Mouse (Mus musculus): Measurements from ENCODE around the gene Cacna1c. TPM values are rescaled to one million over a fixed set of nuclear protein-coding genes. Genes with fewer than 3 reads are reported as not detected.
A peak's percentile ranks its signal among the peaks of the same experiment; 100 is the strongest.

Gene Cacna1c
- total RNA-seq, 2 experiments from 2014 or later: 66.2 to 66.7 TPM

DNA sequence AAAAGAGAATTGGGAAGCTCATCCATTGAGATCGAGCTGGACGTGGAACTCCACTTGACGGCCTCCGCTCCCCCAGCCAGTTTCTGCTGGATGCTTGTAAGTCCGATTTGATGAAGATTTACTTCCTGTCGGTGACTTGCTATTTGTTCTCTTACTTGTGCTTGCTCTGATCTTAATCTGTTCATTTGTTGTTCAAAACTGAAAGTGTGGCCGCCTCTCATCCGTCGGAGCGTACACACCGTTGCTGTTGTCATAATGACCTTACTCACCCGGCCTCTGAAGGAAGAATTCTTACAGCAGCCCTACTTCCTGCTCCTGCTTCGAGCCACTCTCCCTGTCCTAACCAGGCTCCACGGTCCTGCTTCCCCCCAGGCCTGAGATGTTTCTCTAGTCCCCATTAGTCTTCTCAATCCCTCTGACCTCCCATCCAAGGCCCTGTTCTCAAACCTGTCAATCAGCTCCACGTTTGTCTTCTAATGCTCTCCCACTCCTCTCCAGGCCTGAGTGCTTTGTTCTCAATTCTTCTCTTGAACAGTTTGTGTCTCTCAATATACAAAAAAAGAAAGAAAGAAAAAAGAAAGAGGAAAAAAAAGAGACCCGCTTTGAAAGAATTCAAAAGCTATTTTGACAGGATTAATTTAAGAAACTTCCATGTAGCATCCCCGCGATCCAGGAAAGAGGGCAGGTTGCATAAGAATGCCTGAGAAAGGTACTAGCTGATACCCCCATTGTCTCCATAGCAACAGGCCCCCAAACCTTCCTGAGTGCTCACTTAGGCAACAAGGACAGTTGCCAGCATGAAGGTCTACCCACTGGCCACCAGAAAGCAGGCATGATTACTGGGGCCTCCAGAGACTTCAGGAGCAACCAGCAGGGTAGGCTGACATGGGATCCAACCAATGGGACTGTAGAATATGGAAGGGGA lies 331.3 kb downstream of the Cacna1c start:
- no peak for DNase-seq (ENCODE audit: extremely low spot score in 1 of 2, low spot score in 2 of 2)
- intact Hi-C loops (cut with DNase I): no loop called here

DNA sequence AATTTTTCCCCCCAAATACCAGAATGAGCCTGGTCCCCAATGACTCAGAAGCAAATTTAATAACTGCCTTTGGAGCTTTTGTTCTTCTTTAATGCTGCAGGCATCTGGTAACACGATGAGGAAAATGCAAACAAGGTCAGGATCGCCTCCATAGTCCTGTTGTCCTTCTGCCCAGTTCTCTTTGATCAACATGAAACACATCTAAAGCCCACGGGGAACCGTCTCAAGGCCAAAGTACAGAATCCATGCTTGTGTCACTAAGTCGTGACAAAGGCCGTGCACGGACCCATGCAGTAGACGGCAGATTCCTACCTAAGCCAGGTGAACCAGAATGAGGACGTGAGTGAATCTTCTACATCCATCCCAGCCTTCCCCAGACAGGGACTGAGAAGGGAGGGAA lies 333.5 kb downstream of the Cacna1c start:
- intact Hi-C loops (cut with DNase I): no loop called here
- no peak for DNase-seq (ENCODE audit: extremely low spot score in 1 of 2, low spot score in 2 of 2)

DNA sequence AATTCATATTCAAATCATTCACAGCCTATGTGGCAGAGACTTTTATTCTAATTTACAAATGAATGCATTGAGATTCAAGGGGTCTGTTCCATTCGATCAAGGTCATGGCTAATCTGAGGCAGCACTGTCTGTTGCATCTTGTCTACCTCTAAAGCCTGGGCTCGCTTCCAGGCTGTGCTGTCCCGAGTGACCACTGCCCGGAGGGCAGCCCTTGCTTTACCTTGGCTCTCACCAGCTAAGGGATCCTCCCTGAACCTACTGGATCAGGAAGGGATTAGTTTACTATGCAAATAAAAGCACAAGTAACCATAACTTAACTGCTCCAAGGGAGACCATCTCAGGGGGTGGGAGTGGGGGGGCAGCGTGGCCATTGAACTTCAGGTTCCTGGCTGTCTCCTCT lies 334.1 kb downstream of the Cacna1c start:
- DNase-seq (ENCODE audit: extremely low spot score in 1 of 2, low spot score in 2 of 2): no peak
- intact Hi-C loops (cut with DNase I): no loop called here

DNA sequence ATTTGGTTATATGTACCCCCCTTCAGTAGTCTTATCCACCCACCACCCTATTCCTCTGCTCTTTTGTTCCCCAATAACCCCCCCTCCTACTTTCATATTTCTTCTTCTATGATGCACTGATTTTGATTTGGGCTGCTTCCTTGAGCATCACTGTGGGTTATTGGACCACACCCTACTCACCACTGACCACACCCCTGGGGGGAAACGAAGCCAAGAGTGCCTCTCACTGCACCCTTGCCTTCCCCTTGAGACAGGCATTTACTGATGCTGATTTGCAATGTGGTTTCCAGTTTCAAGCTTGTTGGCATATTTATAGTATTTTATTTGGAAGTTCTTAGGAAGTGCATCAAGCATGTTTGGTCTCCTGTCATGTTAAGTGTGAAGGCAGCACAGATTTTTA lies 337.8 kb downstream of the Cacna1c start:
- no peak for DNase-seq (ENCODE audit: extremely low spot score in 1 of 2, low spot score in 2 of 2)
- intact Hi-C loops (cut with DNase I): no loop called here

DNA sequence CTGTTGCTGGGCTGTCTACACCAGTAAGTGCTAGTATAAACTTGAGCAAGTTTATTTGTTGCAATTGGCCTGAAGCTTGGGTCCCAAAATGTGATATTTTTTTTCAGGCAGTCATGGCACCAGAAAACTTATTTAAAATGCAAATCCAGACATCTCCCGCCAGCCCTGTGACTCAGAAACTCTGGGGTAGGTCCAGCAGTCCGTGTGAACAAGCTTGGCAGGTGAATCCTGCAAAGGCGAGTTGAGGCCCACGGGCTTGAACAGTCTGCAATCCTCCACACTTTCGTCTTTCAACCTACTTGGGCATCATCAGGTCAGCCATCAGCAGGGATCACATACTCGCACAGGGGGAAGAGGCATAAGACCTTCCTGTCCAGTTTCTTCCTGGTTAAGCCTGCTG lies 344.1 kb downstream of the Cacna1c start:
- DNase-seq (ENCODE audit: extremely low spot score in 1 of 2, low spot score in 2 of 2): no peak
- intact Hi-C loops (cut with DNase I): no loop called here

DNA sequence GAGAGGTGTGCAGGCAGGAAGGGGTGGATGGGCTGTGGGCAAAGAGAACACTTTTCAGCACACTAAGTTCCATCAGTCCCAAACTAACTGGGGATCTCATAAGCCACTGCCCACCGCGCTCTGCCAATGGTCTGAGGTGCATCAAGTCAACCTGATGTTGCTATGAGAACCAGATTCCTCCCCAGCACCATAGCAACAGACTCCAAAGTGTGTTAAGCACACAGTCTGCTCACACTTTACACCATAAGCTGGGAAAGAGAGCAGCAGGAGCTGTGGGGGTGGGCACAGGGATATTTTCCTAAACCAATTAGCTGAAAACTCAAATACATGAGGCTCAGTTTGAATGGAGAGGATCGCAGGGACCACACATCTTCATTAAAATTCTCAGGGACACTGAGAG lies 345.1 kb downstream of the Cacna1c start:
- DNase-seq (ENCODE audit: extremely low spot score in 1 of 2, low spot score in 2 of 2): peak; percentile 42 to 61
- intact Hi-C loops (cut with DNase I): no loop called here

DNA sequence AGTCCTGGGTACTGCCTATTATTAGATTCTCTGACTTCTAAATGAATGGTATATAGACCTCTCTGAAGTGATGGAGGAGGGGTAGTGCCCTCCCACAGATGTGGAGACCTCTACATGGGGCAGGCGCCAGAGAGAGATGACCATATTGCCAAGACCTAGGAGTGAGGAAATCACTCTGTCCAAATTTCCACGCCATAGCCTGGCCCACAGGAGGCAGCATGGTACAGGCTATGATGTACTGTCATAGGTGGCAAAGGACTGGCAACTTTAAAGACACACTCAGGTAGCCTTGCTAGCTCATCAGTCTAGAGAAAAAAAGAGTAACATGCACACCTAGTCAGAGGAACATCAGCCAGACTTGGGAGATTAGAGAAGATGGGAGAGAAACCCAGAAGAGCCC lies 347.6 kb downstream of the Cacna1c start:
- DNase-seq (ENCODE audit: extremely low spot score in 1 of 2, low spot score in 2 of 2): no peak
- intact Hi-C loops (cut with DNase I): loop anchor here (10.0 kb wide), 1 partner anchor 256 kb away; no protein-coding TSS in a partner anchor

DNA sequence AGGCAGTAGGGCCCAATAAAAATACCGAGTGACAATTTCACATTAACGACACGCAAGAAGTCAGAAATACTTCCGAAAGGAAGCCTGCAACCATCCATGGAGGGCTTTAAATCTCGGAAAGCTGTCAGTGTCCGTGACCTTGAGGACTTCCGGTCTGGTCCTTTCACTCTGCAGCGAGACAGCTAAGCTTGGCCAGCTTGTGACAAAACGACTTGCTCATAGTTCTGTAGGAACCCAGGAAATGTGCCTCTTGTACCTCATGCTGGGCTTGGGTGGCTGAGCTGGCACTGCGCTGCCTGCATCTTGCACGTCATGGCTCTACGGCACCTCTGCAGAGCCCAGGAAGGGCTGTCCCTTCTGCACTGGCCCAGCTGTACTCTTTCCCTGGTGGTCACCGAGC lies 348.5 kb downstream of the Cacna1c start:
- intact Hi-C loops (cut with DNase I): loop anchor here (10.0 kb wide), 1 partner anchor 257 kb away; no protein-coding TSS in a partner anchor
- DNase-seq (ENCODE audit: extremely low spot score in 1 of 2, low spot score in 2 of 2): no peak

DNA sequence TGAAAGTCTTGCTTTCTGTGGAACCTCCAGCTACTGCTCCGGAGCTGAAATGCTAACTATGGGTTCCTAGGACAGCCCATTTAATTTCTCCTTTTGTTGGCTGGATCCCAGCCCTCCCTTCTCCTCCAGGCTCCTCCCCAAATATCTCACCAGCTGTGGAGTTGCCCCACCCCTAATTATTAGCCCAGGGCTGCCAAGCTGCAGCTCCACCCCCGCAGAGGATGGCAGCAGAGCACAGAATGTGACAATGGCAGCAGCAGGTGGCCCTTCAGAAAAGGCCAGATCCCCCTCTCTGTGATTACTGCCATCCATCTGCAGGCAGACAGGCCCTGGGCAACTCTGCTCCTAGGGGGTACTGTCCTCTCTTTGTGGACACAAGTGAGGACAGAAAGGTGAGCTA lies 350.4 kb downstream of the Cacna1c start:
- intact Hi-C loops (cut with DNase I): loop anchor here (10.0 kb wide), 1 partner anchor 259 kb away; no protein-coding TSS in a partner anchor
- no peak for DNase-seq (ENCODE audit: extremely low spot score in 1 of 2, low spot score in 2 of 2)

DNA sequence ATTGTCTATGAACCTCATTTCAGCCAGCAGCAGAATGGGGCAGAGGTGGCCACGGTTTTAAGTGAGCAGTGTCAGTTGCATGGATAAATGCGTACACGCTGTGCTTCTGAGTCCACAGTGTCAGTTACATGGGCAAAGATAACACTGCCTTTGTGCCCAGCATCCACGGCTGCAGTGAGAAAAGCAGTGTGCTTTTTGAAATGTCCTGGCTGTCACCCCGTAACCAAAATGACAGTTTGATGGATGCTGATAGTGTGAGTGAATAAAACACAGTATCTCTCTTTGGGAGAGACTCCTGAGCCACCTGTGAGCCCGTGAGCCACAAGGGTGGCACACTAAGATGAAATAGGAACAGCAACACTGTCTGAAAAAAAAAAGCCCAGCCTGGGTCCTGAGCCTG lies 351.0 kb downstream of the Cacna1c start:
- intact Hi-C loops (cut with DNase I): loop anchor here (10.0 kb wide), 1 partner anchor 260 kb away; no protein-coding TSS in a partner anchor
- no peak for DNase-seq (ENCODE audit: extremely low spot score in 1 of 2, low spot score in 2 of 2)

DNA sequence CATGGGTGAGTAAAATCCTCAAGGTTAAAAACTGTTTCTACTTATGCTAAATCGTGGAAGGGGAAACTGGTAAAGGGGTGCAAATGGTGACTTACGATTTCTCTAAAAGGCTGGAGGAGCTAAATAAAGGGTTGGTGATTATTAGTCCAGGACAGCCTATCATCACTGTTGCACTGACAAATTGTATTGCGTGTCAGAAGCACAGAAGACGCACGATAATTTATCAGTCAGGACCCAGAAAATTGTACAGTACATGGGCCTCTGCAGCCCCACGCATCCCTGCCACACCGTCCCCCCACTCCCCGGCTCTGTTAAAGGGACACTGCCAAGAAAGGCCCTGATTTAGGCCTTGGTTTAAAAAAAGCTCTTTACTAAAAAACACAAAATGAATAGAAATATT lies 352.7 kb downstream of the Cacna1c start:
- intact Hi-C loops (cut with DNase I): loop anchor here (10.0 kb wide), 1 partner anchor 261 kb away; no protein-coding TSS in a partner anchor
- DNase-seq (ENCODE audit: extremely low spot score in 1 of 2, low spot score in 2 of 2): no peak

DNA sequence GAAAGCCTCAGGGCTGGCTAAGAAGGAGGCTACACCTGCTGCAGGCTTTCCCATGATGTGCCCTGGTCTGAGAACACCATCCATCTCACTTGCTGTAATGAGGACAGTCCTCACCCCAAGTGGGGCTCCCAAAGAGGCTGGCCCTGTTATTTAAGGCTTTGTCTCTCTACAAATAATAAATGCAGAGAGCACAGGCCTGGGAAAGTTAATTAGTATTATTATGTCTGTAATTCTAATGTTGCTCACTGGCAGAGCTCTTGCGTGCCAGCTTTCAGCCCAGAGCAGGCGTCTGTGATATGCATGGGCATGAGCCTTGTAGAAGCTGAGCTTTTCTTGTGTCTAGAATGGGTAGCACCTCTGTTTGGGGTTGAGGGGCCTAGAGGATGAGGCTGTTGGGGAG lies 354.3 kb downstream of the Cacna1c start:
- no peak for DNase-seq (ENCODE audit: extremely low spot score in 1 of 2, low spot score in 2 of 2)
- intact Hi-C loops (cut with DNase I): loop anchor here (10.0 kb wide), 1 partner anchor 263 kb away; no protein-coding TSS in a partner anchor

DNA sequence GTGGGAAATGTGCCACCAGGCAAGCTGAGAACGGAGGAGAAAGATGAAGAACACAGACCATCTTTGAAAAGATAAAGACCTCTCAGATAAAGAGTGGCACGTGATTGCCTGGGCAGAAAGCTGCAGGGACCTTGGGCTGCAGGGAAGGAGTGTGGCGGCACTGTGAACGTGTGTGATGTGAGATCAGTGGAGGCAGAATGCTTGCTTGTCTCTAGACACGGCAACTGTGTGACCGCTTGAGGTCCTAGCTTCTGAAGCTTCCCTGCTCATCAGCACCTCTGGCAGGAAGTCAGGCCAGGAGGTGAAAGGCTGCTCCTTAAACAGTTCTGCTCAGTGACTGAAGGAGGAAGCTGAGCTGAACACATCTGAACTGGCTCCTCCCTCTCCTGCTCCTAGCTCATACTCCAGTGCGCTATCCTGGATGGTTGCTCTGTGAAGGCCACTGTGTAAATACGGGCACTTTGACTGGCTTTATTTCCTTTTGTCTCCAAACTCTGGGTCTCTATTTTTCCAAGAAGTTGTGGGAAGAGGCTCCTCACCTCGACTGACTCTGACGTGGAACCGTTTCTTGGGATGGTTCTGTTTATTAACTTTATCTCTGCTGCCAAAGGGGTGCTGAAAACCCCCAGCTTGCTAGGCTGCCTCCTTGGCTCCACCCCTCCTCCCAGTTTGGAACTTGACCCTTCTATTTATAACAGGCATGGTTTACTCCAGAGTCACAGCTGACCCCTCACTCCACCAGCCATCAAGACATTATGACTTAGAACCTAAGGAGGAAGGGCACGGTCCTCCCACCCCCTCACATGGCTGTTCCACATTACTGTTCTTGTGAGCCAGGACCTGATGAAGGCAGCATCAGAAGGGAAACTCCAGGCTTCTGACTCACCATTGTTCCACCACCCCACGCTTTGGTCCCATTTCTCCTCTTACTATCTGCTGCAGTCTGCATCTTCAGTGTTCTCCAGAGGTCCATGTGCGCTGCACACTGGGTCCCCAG lies 357.0 kb downstream of the Cacna1c start:
- intact Hi-C loops (cut with DNase I): no loop called here
- no peak for DNase-seq (ENCODE audit: extremely low spot score in 1 of 2, low spot score in 2 of 2)

DNA sequence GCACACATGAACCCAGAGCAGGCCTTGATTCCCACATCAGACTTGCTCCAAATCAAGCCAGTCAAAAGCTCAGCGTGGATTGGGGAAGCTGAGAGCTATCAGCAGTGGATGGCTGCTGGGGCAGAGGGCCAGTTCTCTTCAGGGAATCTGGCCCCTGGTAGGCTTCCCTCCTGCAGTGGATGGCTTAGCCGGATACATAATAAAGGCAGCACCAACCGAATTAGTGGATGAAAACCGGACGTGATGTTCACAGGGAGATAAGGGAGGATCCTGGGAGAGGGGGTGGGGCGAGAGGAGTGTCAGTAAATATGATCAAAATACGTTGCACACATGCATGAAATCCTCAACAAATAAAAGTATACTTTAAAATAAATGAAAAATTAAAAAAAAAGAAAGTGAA lies 359.5 kb downstream of the Cacna1c start:
- intact Hi-C loops (cut with DNase I): no loop called here
- no peak for DNase-seq (ENCODE audit: extremely low spot score in 1 of 2, low spot score in 2 of 2)

DNA sequence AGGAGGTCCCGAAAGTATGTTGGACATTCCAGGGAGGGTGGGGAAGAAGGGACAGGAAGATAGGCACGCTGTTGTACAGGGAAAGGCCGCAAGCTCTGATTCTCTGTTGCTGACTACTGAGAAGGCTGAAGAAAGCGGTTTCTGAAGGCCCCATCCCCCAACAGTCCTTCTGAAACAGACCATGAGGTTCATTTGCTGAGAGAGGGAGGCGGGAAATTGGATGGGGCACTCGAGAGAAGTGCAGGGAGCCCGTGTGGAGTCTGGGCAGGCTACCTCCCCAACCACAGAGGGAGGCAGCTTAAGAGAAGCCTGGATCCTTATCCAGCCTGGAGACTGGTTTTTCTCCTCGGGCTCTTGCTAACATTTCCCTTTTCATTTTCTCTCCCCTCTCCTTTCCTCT lies 362.2 kb downstream of the Cacna1c start:
- DNase-seq (ENCODE audit: extremely low spot score in 1 of 2, low spot score in 2 of 2): no peak
- intact Hi-C loops (cut with DNase I): no loop called here

DNA sequence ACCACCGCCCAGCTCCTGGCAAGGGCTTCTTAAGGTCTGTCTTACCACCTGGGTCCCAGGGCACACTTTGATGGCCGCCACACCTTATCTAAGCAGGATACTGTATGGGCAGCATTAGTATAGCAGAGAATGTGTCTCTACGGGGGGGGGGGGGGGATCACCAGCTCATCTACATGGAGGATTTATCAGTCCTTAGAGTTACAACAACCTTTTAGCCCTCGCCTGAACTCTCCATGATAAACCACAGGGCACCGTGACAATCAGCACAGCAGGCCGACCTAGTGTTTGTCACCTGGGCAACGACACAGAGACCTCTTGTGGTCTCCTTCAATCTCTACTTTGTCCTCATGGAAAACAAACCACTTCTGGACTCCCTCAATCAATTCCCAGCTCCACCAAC lies 363.2 kb downstream of the Cacna1c start:
- DNase-seq (ENCODE audit: extremely low spot score in 1 of 2, low spot score in 2 of 2): no peak
- intact Hi-C loops (cut with DNase I): no loop called here

DNA sequence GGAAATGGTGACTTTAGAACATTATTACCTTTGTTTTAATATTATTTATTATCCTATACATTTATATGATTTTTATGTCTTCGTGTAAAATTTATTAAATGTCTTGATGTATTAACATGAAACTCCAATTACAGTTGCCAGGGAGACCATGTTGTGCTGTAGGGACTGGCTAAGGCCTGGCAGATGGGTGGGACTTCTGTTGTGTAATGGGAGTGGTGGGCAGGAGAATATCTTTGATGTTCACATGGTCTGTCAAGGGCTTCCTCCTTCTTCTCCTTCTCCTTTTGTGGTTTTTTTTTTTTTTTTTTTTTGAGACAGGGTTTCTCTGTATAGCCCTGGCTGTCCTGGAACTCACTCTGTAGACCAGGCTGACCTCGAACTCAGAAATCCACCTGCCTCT lies 363.6 kb downstream of the Cacna1c start:
- intact Hi-C loops (cut with DNase I): no loop called here
- DNase-seq (ENCODE audit: extremely low spot score in 1 of 2, low spot score in 2 of 2): no peak

DNA sequence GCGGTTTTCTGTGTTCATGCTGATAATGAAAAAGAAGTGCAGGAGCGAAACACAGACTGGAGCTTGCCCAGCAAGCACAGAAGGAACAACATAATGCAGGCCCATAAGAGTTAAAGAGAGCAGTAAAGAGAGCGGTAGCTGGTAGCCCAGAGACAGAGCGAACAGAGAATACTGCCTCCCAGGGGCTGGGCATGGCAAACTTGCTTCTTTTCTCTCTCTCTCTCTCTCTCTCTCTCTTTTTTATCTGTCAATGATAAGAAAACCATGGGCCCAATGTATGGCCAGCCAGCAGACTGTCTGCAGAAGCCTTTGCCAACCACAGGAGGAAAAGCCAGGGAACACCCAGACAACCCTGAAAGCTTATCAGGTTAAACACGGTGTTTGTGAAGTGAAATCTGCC lies 365.4 kb downstream of the Cacna1c start:
- DNase-seq (ENCODE audit: extremely low spot score in 1 of 2, low spot score in 2 of 2): no peak
- intact Hi-C loops (cut with DNase I): no loop called here

DNA sequence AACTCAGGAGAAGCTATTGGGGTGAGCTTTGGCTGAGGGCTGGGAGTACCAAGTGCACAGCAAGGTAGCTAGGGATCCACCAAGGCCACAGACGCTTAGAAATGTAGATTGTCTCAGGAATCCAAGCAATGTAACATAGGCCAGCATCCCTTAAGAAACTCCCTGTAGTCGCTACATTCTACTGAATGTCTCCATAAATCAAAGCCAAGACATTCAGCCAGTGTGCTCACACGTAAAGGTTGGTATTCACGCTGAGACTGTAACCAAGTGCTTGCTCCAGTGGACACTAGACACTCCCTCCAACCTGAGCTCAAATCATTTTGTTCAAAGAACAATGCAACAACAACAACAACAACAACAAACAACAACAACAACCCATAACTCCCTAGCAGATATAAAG lies 368.0 kb downstream of the Cacna1c start:
- intact Hi-C loops (cut with DNase I): no loop called here
- no peak for DNase-seq (ENCODE audit: extremely low spot score in 1 of 2, low spot score in 2 of 2)

Data from left cerebral cortex, postnatal 10 days (tissue).